Mouse (Mus musculus) MEL (cell line): Measurements from ENCODE around the gene Rpgrip1l. TPM values are rescaled to one million over a fixed set of nuclear protein-coding genes. Genes with fewer than 3 reads are reported as not detected.

Experiments
- DNase-seq: peaks from one replicate; pipeline ENCODE4 v3.0.0; 2011; ENCODE audit warnings: low read depth, low spot score
- H3K27ac ChIP-seq: 2 replicates; pipeline ENCODE4 v1.5.1; 2012; ENCODE audit warnings: low read depth, mild to moderate bottlenecking, control low read depth, low read length, moderate library complexity; ENCODE audit not compliant: control insufficient read depth
- H3K27me3 ChIP-seq, 2 experiments: fragments of 150-350 bp in 1 of 2; sonication (generic) in 1 of 2; 2 replicates each; pipeline ENCODE4 v1.6.1; 2012; ENCODE audit warnings: low read length in 2 of 2, mild to moderate bottlenecking in 2 of 2, improper control_type of control experiment in 1 of 2, moderate library complexity in 1 of 2; ENCODE audit not compliant: insufficient read depth in 2 of 2, control insufficient read depth in 1 of 2
- H3K36me3 ChIP-seq, 2 experiments: 2 replicates each; pipeline ENCODE4 v1.6.1; 2012 to 2014; ENCODE audit warnings: low read length in 2 of 2, improper control_type of control experiment in 1 of 2, inconsistent platforms in 1 of 2, mild to moderate bottlenecking in 1 of 2; ENCODE audit not compliant: insufficient read depth in 2 of 2, control insufficient read depth in 1 of 2
- H3K4me1 ChIP-seq, 2 experiments: fragments of 150-350 bp in 1 of 2; sonication (generic) in 1 of 2; 2 replicates each; pipeline ENCODE4 v1.6.1; 2012; ENCODE audit warnings: low read length in 2 of 2, improper control_type of control experiment in 1 of 2, mild to moderate bottlenecking in 1 of 2; ENCODE audit not compliant: insufficient read depth in 2 of 2, control insufficient read depth in 1 of 2
- H3K4me3 ChIP-seq, 2 experiments: fragments of 150-350 bp in 1 of 2; sonication (generic) in 1 of 2; 2 replicates each; pipeline ENCODE4 v1.5.1; 2012; ENCODE audit warnings: low read depth in 2 of 2, low read length in 2 of 2, mild to moderate bottlenecking in 2 of 2, moderate library complexity in 2 of 2, control low read depth in 1 of 2, improper control_type of control experiment in 1 of 2; ENCODE audit not compliant: control insufficient read depth in 1 of 2, insufficient read depth in 1 of 2
- H3K79me2 ChIP-seq: 2 replicates; pipeline ENCODE4 v1.6.1; 2012; ENCODE audit warnings: mild to moderate bottlenecking, low read length, moderate library complexity; ENCODE audit not compliant: control insufficient read depth, poor library complexity, insufficient read depth
- H3K9ac ChIP-seq: 2 replicates; pipeline ENCODE4 v1.6.1; 2012; ENCODE audit warnings: low read depth, mild to moderate bottlenecking, control low read depth, low read length, moderate library complexity; ENCODE audit not compliant: control insufficient read depth, poor library complexity, severe bottlenecking
- H3K9me3 ChIP-seq: fragments of 150-350 bp; sonication (generic); replicated peaks from 2 replicates; pipeline ENCODE4 v1.6.1; 2012; ENCODE audit warnings: mild to moderate bottlenecking, low read length, improper control_type of control experiment, moderate library complexity; ENCODE audit not compliant: insufficient read depth
- CHD1 ChIP-seq: IDR thresholded peaks from 2 replicates; pipeline ENCODE4 v1.6.1; 2012; ENCODE audit warnings: low read depth, mild to moderate bottlenecking, inconsistent platforms, low read length, improper control_type of control experiment
- ELF1 ChIP-seq: IDR thresholded peaks from 2 replicates; pipeline ENCODE4 v1.6.1; 2014; ENCODE audit warnings: low read depth, mild to moderate bottlenecking, inconsistent platforms, low read length, improper control_type of control experiment, moderate library complexity
- EP300 ChIP-seq, 2 experiments: IDR thresholded peaks; 2 replicates each; pipeline ENCODE4 v1.6.1; 2011; ENCODE audit warnings: improper control_type of control experiment in 2 of 2, low read length in 2 of 2, low read depth in 1 of 2, mild to moderate bottlenecking in 1 of 2
- ETS1 ChIP-seq: IDR thresholded peaks from 2 replicates; pipeline ENCODE4 v1.6.1; 2012; ENCODE audit warnings: low read depth, mild to moderate bottlenecking, inconsistent platforms, low read length, improper control_type of control experiment, moderate library complexity
- GATA1 ChIP-seq: IDR thresholded peaks from 2 replicates; pipeline ENCODE4 v1.6.1; 2011; ENCODE audit warnings: low read depth, low read length, improper control_type of control experiment
- KAT2A ChIP-seq: conservative IDR thresholded peaks from 2 replicates; pipeline ENCODE4 v1.6.1; 2012; ENCODE audit warnings: low read depth, low read length, improper control_type of control experiment, inconsistent platforms
- MAFK ChIP-seq: IDR thresholded peaks from 2 replicates; pipeline ENCODE4 v1.6.1; 2011; ENCODE audit warnings: low read depth, mild to moderate bottlenecking, low read length, improper control_type of control experiment, borderline replicate concordance
- MAZ ChIP-seq: IDR thresholded peaks from 2 replicates; pipeline ENCODE4 v1.6.1; 2012; ENCODE audit warnings: low read depth, mild to moderate bottlenecking, inconsistent platforms, low read length, improper control_type of control experiment
- MYB ChIP-seq: IDR thresholded peaks from 2 replicates; pipeline ENCODE4 v1.6.1; 2011; ENCODE audit warnings: mild to moderate bottlenecking, low read depth, low read length, improper control_type of control experiment
- NRF1 ChIP-seq: IDR thresholded peaks from 2 replicates; pipeline ENCODE4 v1.6.1; 2014; ENCODE audit warnings: low read depth, mild to moderate bottlenecking, inconsistent platforms, low read length, improper control_type of control experiment, moderate library complexity; ENCODE audit not compliant: poor library complexity, insufficient read depth, severe bottlenecking
- POLR2A ChIP-seq, 2 experiments: IDR thresholded peaks; 2 replicates each; pipeline ENCODE4 v1.6.1; 2011 to 2012; ENCODE audit warnings: low read length in 2 of 2, mild to moderate bottlenecking in 2 of 2, control low read depth in 1 of 2, improper control_type of control experiment in 1 of 2, low read depth in 1 of 2, moderate library complexity in 1 of 2; ENCODE audit not compliant: control insufficient read depth in 1 of 2, insufficient read depth in 1 of 2, poor library complexity in 1 of 2
- POLR2AphosphoS5 ChIP-seq: IDR thresholded peaks from 2 replicates; pipeline ENCODE4 v1.6.1; 2012; ENCODE audit warnings: low read depth, borderline replicate concordance, mild to moderate bottlenecking, inconsistent platforms, low read length, moderate library complexity, mixed read lengths
- RCOR1 ChIP-seq: IDR thresholded peaks from 2 replicates; pipeline ENCODE4 v1.6.1; 2012; ENCODE audit warnings: low read depth, mild to moderate bottlenecking, inconsistent platforms, low read length, improper control_type of control experiment
- SMC3 ChIP-seq: IDR thresholded peaks from 2 replicates; pipeline ENCODE4 v1.6.1; 2011; ENCODE audit warnings: low read depth, low read length, improper control_type of control experiment
- TAL1 ChIP-seq: IDR thresholded peaks from 2 replicates; pipeline ENCODE4 v1.6.1; 2012; ENCODE audit warnings: mild to moderate bottlenecking, inconsistent platforms, low read length, moderate library complexity, mixed read lengths
- TBP ChIP-seq: IDR thresholded peaks from 2 replicates; pipeline ENCODE4 v1.8.0; 2011; ENCODE audit warnings: low read depth, low read length, improper control_type of control experiment
- TCF12 ChIP-seq: IDR thresholded peaks from 2 replicates; pipeline ENCODE4 v1.6.1; 2014; ENCODE audit warnings: low read depth, mild to moderate bottlenecking, inconsistent platforms, low read length, improper control_type of control experiment, moderate library complexity
- UBTF ChIP-seq: IDR thresholded peaks from 2 replicates; pipeline ENCODE4 v1.6.1; 2012; ENCODE audit warnings: low read depth, mild to moderate bottlenecking, inconsistent platforms, low read length, improper control_type of control experiment, moderate library complexity, borderline replicate concordance; ENCODE audit not compliant: insufficient read depth
- USF1 ChIP-seq: IDR thresholded peaks from 2 replicates; pipeline ENCODE4 v1.6.1; 2014; ENCODE audit warnings: low read depth, mild to moderate bottlenecking, inconsistent platforms, low read length, improper control_type of control experiment, moderate library complexity
- USF2 ChIP-seq, 2 experiments: IDR thresholded peaks; 2 replicates each; pipeline ENCODE4 v1.6.1; 2011 to 2012; ENCODE audit warnings: improper control_type of control experiment in 2 of 2, low read length in 2 of 2, borderline replicate concordance in 1 of 2, inconsistent platforms in 1 of 2, low read depth in 1 of 2, mild to moderate bottlenecking in 1 of 2; ENCODE audit not compliant: insufficient read depth in 1 of 2
- ZC3H11A ChIP-seq: IDR thresholded peaks from 2 replicates; pipeline ENCODE4 v1.6.1; 2012; ENCODE audit warnings: low read depth, mild to moderate bottlenecking, inconsistent platforms, low read length, improper control_type of control experiment
- polyA plus RNA-seq, 2 experiments: library from polyadenylated mRNA; stranded (reverse) in 1 of 2; unstranded in 1 of 2; fragments of >175 nt in 1 of 2; fragments of >200 nt in 1 of 2; gene quantifications; 2 replicates each; pipeline versions ENCODE4 v1.2.1 to v1.2.4; 2012; ENCODE audit warnings: low replicate concordance in 2 of 2, low read depth in 1 of 2; ENCODE audit not compliant: insufficient read length in 2 of 2, insufficient read depth in 1 of 2, missing spikeins in 1 of 2
- total RNA-seq: library from RNA; depleted of rRNA; stranded (reverse); fragments of 300-350 nt; gene quantifications from 2 replicates; pipeline ENCODE4 v1.2.3, GENCODE M21; 2012

The Rpgrip1l gene
- total and polyA plus RNA-seq, 3 experiments, result 2.9 to 3.9 TPM; not detected in 1

DNA sequence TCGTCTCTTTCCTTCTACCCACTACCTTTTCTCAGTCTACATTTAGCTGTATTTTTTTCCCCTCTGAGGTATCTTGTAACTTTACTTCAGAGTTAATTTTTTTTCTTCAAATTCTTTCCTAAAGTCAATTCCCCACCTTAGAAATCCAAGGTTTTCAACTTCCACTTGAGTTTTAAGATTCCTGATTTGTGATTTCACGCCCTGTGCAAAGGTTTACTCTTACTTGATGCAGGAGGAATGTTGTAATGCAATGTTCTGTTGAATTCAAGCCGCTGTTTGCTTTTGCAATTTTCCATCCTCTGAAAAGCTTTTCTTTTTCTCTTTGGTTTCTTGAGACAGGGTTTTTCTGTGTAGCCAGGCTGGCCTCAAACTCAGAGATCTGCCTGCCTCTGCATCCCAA, 103.4 kb downstream of the Rpgrip1l start:
- H3K27ac ChIP-seq, result no peak overlapping the region
- H3K4me1 ChIP-seq, result peaks cover 0 to 6% of the 10 kb centered on the region in 2 experiments; a peak in 2 of 4 replicates
- H3K27me3 ChIP-seq, result no peaks in the 10 kb centered on the region; a peak in 1 of 4 replicates
- peaks cover 0 to 6% of the 10 kb centered on the region in 2 experiments; a peak in 2 of 4 replicates for H3K36me3 ChIP-seq
- H3K79me2 ChIP-seq, result no peaks in the 10 kb centered on the region
- DNase-seq, result no peak
- no peak overlapping the region for H3K4me3 ChIP-seq
- H3K9ac ChIP-seq, result no peak overlapping the region
- no peak for TF ChIP-seq CHD1
- no peak for TF ChIP-seq USF2 (IDR thresholded peaks at IDR 0.05; ENCODE audit: borderline replicate concordance in 1 of 2, insufficient read depth in 1 of 2, low read depth in 1 of 2, low read length in 2 of 2)
- TF ChIP-seq USF1, result no peak
- TF ChIP-seq POLR2A (IDR thresholded peaks at IDR 0.05; ENCODE audit: control insufficient read depth in 1 of 2, insufficient read depth in 1 of 2, low read depth in 1 of 2, low read length in 2 of 2, poor library complexity in 1 of 2), result no peak
- no peak for TF ChIP-seq NRF1
- TF ChIP-seq MYB, result no peak
- TF ChIP-seq RCOR1, result no peak
- TF ChIP-seq ETS1, result no peak
- TF ChIP-seq TCF12, result no peak
- no peak for TF ChIP-seq MAZ
- no peak for TF ChIP-seq SMC3
- TF ChIP-seq TAL1, result no peak
- TF ChIP-seq KAT2A, result no peak
- TF ChIP-seq ELF1, result no peak
- no peak for TF ChIP-seq TBP
- no peak for TF ChIP-seq MAFK
- no peak for TF ChIP-seq POLR2AphosphoS5
- no peaks in the 10 kb centered on the region for H3K9me3 ChIP-seq

DNA sequence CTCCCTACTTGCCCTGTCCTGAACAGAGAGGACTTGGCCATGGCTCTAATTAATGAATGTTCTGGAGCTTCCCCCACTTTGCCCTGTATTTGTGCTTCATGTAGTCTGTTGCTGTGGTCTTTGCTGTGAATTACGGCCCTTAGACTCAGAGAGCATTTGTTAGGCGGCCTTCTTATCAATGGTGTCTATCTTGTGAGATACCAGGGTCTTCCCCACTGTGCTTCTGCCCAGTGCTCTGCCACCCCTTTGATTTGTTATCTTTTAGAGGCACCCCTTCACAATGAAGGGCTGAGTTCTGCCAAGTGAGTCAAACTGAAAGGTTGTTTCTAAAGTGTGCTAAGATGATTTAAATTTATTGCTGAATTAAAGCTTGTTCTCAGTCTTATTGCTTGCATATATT, 105.4 kb downstream of the Rpgrip1l start:
- Histone ChIP-seq H3K27ac (no peak overlapping the region), H3K4me3 (no peak overlapping the region), H3K36me3 (peaks cover 0 to 6% of the 10 kb centered on the region in 2 experiments; a peak in 2 of 4 replicates), H3K9me3 (no peaks in the 10 kb centered on the region), H3K27me3 (no peaks in the 10 kb centered on the region; a peak in 1 of 4 replicates), H3K9ac (no peak overlapping the region), H3K79me2 (no peaks in the 10 kb centered on the region), H3K4me1 (peaks cover 0 to 6% of the 10 kb centered on the region in 2 experiments; a peak in 2 of 4 replicates)
- TF ChIP-seq ZC3H11A, result no peak
- no peak for TF ChIP-seq UBTF
- TF ChIP-seq EP300 (IDR thresholded peaks at IDR 0.05; ENCODE audit: low read depth in 1 of 2, low read length in 2 of 2), result peak; percentile 25 to 32; a peak in 2 of 4 replicates
- TF ChIP-seq GATA1, result peak; percentile 61
- TF ChIP-seq TCF12, result peak; percentile 37; the same call in 1 of the 2 replicates
- peak; percentile 15 for DNase-seq
